Mouse (Mus musculus) lung, adult 18-20 months (tissue): ENCODE measurements at regions not wholly inside any gene's neighbourhood (a gene's known extent, or its start where the extent isn't known, plus 50 kb on each side); places are given as distances from the start of the nearest gene placed in this dataset.

Source experiments
- DNase-seq, 2 experiments: peaks; one replicate each; pipeline ENCODE4 v3.0.0; 2022; ENCODE audit warnings: mixed read lengths in 2 of 2

DNA sequence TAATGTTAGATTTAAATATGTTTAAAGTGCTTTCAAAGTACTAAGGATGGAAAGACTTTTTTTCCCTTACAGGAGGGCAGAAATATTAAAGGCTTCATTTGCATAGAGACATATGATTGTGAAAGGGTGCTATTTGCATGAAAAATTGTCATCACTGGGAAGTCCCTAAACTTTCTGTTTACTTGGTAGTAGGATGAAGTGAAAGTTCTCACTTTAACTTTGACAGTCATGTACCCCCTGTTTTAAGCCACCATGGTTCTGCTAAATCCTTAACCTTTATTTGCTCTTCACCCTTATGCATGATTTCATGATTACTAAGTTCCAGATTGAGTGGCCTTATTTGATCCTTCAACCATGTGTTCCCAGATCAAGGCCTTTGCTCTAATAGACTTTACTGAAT, 132.6 kb upstream of the Egfl6 start:
- no peak for DNase-seq

DNA sequence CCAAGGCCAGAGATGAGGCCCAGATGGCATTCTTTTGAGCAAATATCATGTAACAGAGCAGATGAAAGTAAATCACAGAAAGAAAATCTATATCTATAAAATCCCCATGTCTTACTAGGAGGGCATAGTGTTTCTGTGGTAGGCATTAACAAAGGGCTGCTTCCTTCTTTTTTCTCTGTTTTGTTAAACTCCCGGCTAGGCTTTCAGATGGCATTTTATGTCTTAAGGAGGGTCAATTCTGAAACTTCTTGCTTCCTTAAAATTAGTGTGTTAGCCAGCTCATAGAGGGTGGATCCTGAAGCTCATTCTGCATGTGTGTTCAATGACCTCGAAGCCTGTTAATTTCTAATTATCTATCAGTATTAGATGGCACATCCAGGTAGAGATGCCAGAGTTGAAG, 123.8 kb upstream of the Egfl6 start:
- no peak for DNase-seq

GRCm38 (mm10) chrX:166708106-166708505, 122.6 kb upstream of the Egfl6 start:
- no peak for DNase-seq

DNA sequence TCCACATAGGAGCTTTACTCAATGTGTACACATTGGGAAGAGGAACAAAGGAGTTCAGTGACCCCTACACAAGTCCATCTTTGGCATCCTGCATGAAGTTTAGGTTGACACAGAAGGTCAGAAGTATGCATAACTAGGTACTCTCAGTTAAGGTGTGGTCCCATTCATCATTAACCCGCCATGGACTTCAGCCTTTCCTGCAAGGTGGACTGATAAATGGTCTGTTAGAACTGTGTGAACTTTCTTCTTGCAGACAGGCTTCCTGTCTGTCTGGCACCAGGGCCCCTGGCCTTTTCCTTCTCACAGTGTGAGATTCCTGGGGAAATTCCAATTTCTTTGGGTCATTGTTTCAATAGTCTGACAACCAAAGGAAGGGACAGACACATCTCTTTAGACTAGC, 121.5 kb upstream of the Egfl6 start:
- no peak for DNase-seq

- no peak for DNase-seq
Observed at GRCm38 (mm10) chrX:166704311-166704710, 118.8 kb upstream of the Egfl6 start.

DNA sequence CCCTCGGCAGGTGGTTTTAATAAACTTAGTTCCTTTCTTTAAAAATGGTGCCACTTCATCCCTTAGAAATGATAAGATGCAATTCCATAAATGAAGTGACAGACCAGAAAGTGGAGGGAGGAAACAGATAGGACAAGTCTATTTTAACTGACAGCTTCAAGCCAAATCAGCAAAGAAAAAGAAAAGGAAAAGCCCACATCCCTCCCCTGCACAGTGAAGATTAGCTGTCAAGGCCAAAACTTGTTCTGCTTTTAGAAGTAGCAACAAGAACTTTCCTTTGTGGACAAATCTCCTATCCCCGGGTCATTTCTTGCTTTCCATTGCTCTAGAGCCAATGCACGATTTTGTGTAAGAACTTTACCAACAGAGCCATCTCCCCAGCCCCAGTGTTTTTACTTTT, 108.7 kb upstream of the Egfl6 start:
- DNase-seq: no peak

- DNase-seq: no peak
Observed at GRCm38 (mm10) chrX:166688779-166689178, 103.3 kb upstream of the Egfl6 start.

DNA sequence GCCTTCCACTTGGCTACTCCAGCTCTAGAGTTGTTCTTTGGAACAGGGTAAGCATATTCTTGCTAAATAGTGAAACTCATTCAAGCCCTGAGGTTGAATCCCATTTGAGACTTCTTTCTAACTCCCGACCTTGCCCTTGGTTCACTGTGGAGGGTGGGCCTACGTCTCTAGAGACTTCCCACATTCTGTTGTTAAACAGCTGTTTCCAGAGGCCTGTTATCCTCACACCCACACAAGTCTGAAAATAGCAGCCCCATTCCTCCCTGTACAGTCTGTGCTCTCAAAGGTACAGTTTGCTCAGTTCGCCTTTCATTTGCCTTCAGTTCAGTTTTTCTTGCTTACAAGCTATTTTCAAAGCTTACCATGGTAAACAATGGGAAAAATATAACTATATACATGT, 87.9 kb upstream of the Egfl6 start:
- DNase-seq: no peak

- DNase-seq: no peak
Observed at GRCm38 (mm10) chrX:166672617-166673016, 87.1 kb upstream of the Egfl6 start.

DNA sequence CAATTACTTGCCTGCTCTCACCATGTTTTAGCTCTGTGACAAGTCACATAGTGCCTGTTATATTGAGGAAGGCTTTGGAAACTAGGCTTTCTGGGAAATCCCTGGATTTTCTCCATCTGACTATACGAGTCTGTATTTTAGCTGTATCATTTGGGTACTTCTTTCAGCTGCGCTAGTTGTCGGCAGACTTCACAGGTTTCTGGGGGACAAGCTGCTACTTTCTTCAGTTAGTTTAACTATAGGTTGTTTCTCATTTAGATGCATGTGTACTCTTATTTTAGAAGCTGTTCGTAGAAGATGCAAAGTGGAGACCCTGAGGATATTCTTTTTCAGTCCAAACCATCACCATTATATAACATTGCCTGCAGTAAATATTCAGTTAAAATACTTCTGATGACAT, 86.3 kb upstream of the Egfl6 start:
- no peak for DNase-seq

DNA sequence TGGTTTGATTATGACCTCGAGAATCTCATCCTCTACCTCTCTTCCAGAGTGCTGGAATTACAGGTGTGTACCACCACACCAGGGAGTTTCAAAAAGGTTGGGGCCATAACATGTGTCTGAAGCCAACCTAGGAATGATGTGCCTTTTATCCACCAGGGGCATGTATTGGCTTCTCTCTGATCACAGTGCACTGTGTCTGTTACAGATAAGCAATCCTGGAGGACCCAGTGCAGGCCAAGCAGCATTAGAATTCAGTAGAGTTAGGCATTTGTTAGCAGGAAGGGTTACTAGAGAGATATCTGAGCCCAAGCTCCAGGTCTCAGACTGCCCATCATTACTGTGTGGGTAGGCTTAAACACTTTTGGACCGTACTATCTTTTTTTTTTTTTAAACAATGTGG, 80.8 kb upstream of the Egfl6 start:
- no peak for DNase-seq

GRCm38 (mm10) chrX:166661808-166662207, 76.3 kb upstream of the Egfl6 start:
- peak; percentile 63 to 78 for DNase-seq

- peak; percentile 48 to 72 for DNase-seq
Observed at GRCm38 (mm10) chrX:166661043-166661718, 75.7 kb upstream of the Egfl6 start.

GRCm38 (mm10) chrX:166660715-166661042, 75.2 kb upstream of the Egfl6 start:
- DNase-seq: no peak

- peak in 1 of 2 experiments; percentile 11 for DNase-seq
Observed at GRCm38 (mm10) chrX:166652400-166652799, 66.9 kb upstream of the Egfl6 start.

DNA sequence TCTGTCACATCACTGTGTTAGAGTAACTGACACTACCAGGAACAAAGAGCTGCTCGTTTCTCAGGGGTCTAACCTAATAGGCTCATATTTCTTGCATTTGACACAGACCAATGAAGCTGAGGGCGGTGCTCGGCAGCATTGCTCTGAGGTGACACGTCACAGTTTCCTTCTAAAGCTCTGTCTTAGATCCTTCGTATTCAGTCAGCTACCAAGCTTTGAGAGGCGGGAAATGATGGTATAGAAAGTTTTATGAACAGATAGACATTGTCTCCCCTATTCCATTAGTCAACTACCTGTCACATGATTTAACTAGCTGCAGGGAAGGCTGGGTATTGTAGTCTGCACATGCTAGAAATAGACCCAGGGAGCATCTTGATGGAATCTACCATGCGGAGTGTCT, 60.2 kb upstream of the Egfl6 start:
- DNase-seq: no peak

DNA sequence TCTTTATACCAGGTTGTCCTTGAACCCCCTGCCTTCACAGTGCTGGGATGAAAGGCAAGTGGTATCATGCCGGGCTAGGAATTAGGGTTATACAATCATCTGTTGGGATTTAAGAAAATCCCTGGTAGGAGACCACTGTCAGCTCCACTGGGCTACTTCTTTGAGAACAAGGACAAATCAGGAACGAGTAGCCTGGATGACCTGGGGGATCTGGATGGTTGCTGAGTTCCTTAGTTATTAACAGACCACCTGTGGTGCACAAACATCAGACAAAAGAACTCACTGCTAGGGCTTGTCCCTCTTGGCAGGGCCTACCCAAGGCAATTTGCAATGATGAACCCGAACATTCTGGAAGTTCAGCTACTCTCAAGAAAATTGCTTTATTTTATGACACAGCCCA, 55.7 kb upstream of the Egfl6 start:
- DNase-seq: no peak

GRCm38 (mm10) chrX:166640258-166640657, 54.7 kb upstream of the Egfl6 start:
- DNase-seq: no peak
